Mouse (Mus musculus): ENCODE data around the gene Ano9. TPM values are rescaled to one million over a fixed set of nuclear protein-coding genes. Genes with fewer than 3 reads are reported as not detected.

Gene Ano9
- total RNA-seq, 1 experiment from 2014 or later = not detected

DNA sequence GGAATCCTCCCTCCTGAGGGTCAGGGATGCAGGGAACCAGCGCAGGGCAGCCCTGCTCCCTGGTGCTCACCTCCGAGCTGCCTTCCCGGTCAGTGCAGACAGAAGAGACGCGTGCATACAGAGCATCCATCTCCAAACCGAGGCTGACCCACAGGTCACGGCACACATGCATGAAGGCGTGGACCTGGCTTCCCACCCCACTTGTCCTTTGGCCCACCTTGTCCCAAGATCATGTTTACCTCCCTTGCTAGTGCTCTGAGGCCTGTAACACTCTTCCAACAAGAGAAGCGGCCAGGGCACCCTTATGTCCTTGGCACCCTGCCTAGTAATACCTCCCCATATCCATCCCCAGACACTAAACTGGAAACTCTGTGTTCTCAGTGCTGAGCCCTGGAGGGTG is 1.7 kb downstream of the Ano9 start:
- no peak for ATAC-seq (replicated peaks; ENCODE audit: low read depth, poor library complexity, severe bottlenecking)

DNA sequence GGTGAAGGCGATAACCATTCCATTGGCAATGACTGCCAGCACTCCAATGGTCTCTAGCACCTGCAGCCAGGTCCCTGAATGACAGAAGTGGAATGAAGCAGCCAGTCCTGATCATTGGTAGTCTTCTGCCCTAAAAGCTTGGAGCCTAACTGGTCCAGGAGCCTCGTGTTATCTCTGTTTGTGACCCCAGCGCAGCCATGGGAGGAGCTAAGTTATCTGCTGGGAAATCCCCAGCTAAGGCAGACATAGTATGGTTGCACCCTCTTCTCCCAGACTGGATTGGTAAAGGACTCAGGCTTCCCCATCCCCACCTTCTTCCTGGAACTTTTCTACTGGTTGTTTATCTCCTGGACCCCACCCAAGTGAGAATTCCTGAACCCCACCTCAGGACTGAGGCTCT is 14.4 kb downstream of the Ano9 start:
- no peak for ATAC-seq (replicated peaks; ENCODE audit: low read depth, poor library complexity, severe bottlenecking)

DNA sequence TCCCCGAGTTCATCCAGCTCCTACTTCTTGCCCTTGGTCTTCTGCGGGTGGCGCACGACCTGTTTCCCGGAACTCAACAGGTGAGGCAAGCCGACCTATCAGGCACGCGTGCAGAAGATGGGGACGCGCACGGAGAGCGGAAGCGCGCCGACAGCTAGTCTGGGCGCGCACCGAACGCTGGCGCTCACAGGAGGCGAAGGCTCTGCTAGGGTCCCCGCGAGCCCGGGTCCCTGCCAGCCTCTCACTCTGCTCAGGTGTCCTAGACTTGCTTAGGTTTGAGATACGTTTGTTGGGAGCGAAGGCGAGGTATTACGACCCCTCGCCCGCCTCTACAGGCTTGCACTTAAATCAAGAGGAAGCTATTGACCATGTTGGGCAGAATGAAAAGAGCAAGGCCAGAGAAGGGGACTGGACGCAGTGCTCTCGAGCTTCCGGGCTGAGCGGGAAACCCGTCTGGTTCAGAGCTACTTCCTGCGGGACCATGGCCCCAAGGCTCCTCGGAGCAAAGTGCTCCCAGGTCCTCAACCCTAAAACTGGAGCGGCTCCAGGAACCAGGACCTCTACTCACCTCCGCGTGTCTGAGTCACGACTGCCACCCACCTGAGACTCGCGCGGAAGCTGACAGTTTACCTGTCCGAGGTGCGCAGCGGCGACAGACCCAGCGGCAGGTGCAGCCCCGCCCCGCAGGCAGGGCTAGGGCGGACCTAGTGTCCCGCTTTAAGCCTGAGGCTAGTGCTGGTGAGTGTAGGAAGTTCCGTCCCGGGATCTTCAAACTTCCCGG is 17.5 kb downstream of the Ano9 start, which contains the start of gene Sigirr:
Sigirr (minus strand) TSS at position 662 of the 781 bp plus-strand sequence.
- peak; percentile 39; the same call in 1 of the 2 replicates for ATAC-seq (replicated peaks; ENCODE audit: low read depth, poor library complexity, severe bottlenecking)

DNA sequence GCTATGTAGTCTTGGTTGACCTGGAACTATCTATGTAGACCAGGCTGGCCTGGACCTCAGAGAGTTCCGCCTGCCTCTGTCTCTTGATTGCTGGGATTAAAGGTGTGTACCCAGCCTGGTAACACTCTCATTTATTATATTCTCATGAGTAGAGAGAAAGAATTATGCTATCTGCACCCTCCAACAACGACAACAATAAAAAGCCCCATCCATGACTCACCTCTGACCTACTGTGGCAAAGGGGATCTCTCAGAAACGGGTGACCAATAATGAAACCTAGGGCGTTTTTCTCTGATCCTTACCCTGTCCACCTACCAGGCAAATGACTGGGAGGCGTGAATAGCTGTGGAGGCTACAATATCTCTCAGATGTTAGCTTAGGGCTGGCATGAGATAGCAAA is 20.4 kb downstream of the Ano9 start:
- ATAC-seq (replicated peaks; ENCODE audit: low read depth, poor library complexity, severe bottlenecking) = no peak

DNA sequence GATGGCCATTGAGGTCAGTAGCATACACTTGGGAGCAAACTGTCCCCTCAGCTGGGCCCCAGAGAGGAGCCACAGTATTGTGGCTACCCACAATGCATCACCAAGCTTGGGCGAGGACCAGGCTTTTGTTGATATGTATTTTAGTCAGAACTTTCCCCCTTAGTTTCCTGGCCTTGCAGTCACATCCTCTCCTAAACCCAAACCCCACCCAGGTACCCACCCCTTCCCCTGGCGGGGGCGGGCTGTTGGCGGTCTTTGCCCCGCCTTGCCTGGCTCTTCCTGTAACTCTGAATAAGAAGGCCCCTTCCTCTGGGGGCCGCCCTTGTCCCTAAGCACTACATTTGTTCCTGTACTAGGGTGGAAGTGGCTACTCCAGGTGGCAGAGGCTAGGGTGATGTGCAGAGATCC is 21.0 kb downstream of the Ano9 start:
- peak; percentile 76 for ATAC-seq (replicated peaks; ENCODE audit: low read depth, poor library complexity, severe bottlenecking)

DNA sequence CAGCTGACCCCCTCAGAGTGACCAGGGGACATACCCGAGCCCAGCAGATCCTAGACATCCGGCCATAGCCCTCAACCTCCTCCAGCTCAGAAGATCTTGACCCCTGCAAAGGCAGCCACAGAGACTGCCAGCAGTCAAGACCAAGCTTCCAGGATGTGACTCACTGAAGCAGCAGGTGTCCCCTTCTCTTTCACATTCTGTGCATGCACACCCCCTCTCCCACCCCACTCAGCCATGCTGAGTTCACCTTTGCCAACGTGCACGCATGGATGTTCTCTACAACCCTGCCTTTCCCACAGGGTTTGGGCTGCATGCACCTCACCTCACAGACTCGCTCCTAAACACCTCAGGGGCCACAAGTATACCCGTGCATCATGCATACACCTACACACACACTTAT is 21.6 kb downstream of the Ano9 start:
- ATAC-seq (replicated peaks; ENCODE audit: low read depth, poor library complexity, severe bottlenecking) = no peak

DNA sequence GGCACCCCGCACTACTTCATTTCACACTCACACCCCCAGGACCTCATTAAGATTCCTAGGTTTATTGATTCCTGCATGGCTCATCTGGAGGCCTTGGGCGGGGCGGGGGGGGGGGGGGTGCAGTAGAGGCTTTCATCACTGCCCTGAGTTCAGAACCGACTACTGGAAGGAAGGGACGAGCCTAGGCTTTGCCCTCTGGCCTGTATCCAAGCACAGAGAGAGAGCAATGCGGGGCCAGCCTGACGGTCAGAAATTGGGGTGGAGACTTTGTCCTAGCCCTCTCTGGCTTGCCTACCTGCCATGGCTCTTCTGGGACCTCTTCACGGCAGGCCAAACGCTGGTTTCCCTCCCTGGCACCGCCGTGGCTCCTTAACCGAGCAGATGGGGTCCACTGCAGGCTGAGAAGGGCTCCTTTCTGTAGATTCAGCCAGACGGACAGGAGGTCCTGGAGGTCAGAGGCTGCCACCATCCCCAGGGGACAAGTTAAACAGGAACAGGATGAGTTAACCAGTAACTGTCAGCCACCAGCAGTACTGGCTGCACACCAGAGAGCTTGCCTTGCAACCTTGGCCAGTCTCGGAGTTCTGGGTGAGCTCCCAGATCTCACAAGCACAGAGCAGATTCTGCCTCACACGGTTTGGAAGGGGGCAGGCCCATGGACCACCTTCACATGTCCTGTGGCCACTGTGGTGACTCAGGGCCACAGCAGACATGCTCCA is 23.0 kb downstream of the Ano9 start:
- no peak for ATAC-seq (replicated peaks; ENCODE audit: low read depth, poor library complexity, severe bottlenecking)

DNA sequence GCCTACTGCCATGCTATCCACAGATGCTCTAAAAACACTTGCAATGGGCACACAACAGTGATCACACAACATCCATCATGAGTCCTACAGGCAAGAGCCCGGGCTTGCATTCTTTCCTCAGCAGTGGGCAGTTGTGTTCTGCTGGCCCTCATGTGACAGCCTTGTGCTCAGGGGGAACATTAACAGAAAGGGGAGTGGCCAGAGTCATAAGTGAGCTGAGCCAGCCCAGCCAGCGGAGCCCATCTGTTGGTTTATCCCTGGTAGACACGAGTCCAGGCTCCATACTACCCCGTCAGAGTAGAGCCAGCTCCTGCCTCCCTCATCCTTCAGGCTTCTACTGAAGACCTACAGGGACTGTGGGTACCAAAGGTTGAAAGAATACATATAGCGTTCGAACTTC is 23.7 kb downstream of the Ano9 start:
- ATAC-seq (replicated peaks; ENCODE audit: low read depth, poor library complexity, severe bottlenecking) = no peak

DNA sequence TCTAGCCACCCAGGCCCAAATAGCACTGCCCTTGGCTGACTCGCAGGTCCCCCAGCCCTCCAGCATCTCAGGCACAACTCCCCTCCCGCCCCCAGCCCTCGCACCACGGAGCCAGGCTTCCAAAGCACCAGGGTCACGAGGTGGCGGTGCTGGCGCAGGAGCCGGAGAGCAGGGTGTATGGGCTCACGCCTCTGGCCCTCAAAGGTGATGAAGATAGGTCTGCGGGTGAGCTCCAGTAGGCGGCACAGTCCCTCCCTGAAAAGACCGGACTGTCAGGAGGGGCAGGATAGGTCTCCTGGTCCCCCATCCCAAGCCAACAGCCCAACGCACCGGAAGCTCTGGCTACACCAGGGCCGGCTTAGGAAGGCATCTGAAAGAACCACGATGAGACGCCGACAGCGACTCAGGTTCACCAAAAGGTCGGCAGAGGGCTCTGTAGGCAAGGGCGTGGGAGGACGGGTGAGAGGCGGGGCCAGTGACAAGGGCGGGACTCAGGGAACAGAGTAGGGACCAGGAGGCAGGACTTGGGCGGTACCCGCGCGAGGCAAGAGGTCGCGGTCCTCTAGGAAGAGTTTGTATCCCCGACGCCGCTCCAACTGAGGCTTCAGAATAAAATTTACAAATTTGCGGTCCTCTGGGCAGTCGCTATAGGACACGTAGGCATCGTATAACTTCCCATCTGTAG is 25.4 kb downstream of the Ano9 start:
- ATAC-seq (replicated peaks; ENCODE audit: low read depth, poor library complexity, severe bottlenecking) = peak; percentile 73

DNA sequence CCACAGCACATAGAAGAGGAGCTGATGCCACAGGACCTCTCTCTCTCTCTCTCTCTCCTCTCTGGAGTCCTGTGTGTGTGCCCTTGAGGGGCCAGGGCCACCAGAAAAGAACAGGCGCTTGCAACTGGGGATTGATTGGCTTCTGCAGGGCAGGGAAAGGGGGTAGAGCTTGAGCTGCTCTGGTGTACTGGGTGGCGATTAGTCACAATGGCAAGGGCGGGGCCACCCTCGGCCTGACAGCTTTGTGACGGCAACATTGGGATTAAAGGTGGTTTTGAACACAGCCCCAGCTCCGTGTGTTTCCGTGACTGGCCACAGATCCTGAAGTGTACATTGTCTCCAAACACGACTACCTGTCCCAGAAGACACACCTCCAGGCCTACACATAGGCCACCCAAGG is 27.4 kb downstream of the Ano9 start:
- ATAC-seq (replicated peaks; ENCODE audit: low read depth, poor library complexity, severe bottlenecking) = no peak

DNA sequence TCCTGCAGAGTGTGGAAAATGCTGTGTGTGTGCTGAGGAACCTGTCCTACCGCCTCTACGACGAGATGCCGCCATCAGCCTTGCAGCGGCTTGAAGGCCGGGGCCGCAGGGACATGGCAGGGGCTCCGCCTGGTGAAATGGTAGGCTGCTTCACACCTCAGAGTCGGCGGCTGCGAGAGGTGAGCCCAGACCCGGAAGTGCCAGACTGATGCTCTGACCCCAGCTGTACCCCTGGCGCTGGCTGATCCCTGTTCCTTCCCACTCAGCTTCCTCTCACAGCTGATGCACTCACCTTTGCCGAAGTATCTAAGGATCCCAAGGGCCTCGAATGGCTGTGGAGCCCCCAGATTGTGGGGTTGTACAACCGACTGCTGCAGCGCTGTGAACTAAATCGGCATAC is 29.1 kb downstream of the Ano9 start:
- ATAC-seq (replicated peaks; ENCODE audit: low read depth, poor library complexity, severe bottlenecking) = peak; percentile 40

DNA sequence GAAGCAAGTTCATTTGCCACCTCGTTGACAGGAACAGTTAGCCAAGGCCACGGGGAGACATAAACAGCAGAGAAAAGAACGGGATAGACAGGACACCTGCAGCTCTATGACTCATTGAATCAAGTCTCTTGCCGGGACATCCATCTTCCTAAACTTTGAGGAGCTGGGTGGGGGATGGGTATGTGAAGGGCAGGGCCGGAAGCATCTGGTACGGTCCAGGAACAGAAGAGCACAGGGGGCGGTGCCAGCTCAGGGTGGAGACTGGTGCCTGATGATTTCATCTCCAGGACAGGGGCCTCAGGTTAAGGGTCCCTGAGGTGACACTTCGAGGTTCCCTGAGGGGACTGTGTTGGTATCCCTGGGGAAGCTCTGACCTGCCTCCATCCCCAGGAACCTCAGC is 29.7 kb downstream of the Ano9 start:
- ATAC-seq (replicated peaks; ENCODE audit: low read depth, poor library complexity, severe bottlenecking) = peak; percentile 55

DNA sequence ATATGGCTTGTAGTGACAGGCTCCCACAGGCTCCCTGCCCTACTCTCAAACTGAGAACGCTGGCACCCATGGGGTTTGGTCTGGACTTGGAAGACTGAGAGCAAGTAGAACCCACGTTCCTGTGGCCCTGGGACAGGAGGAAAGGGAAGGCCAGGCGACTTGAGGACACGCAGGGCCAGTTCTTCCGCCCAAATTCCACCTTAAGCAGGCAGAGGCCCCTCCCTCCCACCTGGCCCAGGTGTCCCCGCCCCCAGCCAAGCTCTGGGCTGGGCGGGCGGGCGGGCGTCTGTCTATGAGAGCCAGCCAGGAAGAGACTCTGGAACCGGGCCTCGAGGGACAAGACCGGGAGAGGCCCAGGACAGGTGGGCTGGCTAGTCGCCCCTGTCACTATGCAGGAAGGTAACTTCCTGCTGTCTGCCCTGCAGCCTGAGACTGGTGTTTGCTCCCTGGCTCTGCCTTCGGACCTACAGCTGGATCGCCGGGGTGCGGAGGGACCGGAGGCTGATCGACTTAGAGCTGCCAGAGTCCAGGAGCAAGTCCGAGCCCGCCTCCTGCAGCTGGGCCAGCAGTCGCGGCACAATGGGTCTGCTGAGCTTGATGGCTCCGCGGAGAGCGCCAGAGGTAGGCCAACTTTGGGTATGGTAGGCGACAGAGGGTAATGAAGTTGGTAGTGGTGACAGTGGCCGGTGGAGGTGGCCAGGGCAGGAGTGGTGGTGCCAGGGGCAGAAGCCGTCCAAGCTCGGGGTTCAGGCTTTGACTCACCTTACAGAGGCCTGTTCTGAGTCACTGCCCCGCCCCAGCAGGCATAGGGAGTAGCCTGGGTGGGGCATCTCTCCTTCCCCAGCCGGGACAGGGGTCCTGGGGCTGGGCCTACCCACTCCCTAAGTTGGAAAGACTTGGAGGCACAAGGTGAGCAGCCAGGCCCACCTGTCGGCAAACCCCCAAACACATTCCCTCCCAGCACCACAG is 37.8 kb downstream of the Ano9 start:
- no peak for ATAC-seq (replicated peaks; ENCODE audit: low read depth, poor library complexity, severe bottlenecking)

DNA sequence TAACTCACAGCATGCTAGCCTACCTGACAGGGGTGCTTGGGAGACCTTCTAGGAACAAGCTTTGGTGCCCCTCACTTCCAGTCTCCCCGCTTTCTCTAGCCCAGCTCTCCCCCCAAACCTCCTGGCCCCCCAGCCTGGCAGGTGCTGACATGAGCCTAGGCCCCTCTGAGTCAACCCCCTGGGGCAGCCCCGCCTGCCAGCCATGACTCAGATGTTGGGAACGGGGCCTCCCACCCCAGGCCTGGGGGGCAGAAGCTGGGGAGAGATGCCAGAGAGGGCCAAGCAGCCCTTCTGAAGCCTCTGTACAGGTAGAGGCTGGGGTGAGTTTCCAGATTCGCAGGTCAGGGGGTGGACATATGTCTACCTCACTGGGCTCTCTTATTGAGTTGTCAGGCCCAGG is 38.7 kb downstream of the Ano9 start:
- ATAC-seq (replicated peaks; ENCODE audit: low read depth, poor library complexity, severe bottlenecking) = no peak

DNA sequence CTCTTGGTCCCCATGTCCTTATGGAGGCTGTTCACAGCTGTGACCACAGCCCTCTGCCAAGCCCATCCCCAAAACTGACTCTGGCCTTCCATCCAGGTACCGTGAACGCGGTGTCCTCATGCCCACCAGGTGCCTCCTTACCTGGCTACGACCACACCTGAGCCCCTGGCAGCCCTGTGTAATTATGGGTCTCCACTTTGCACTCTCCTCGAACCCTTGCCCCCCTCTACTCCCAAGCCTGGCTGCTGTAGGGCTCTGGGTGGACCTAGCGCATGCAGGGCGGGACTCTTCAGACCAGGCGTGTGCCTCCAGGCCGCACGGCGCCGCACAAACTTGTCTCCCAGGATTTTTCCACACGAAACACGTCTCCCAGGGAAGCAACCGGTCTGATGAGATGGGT is 39.8 kb downstream of the Ano9 start, which contains the start of gene Pkp3:
Pkp3 (plus strand) TSS at position 378 of the 400 bp plus-strand sequence.
- no peak for ATAC-seq (replicated peaks; ENCODE audit: low read depth, poor library complexity, severe bottlenecking)

DNA sequence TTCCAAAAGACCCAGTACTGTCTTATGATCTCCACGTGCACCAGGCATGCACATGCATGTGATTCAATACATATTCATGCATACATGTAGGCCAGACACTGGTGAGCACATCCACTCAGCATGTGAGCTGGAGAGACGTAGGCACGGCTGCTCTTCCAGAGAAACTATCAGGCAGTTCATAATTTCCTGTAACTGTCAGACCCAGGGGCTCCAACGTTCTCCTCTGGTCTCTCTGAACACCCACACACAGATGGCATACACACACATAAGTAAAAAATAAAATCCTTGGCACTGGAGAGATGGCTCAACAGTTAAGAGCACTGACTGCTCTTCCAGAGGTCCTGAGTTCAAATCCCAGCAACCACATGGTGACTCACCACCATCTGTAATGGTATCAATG is 43.8 kb downstream of the Ano9 start:
- no peak for ATAC-seq (replicated peaks; ENCODE audit: low read depth, poor library complexity, severe bottlenecking)

DNA sequence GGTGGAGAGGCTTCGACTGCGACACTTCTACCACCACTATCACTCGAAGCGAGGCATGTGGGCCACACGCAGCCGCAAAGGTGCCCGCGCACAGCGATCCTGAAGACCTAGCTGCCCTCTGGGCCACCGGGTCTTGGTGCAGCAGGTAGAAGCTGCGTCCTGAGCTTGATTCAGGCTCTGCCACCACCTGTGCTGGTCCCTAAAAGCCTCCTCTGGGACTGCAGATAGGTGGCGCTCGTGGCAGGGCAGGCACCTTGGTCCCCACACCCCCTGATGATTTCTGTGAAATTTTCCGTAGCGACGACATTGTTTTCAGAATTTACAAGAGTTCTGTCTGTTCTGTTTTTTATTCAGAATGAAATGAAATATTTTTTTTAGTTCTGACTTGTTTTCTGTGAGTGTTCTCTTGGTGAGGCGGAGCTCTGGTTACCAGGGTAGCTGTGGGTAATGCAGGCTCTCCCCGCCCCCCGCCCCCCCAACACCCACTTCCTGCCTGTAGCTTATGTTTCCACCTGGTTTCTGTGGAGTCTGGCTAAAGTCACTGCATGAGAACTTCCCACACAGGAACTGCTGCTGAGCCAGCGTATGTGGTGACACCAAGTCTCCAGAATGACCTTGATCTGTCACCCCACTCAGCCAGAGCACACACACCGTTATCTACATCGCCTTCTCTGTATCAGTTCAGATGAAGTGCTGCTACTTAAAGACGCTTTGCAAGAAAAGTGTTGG is 45.4 kb downstream of the Ano9 start:
- peak; percentile 53 for ATAC-seq (replicated peaks; ENCODE audit: low read depth, poor library complexity, severe bottlenecking)

DNA sequence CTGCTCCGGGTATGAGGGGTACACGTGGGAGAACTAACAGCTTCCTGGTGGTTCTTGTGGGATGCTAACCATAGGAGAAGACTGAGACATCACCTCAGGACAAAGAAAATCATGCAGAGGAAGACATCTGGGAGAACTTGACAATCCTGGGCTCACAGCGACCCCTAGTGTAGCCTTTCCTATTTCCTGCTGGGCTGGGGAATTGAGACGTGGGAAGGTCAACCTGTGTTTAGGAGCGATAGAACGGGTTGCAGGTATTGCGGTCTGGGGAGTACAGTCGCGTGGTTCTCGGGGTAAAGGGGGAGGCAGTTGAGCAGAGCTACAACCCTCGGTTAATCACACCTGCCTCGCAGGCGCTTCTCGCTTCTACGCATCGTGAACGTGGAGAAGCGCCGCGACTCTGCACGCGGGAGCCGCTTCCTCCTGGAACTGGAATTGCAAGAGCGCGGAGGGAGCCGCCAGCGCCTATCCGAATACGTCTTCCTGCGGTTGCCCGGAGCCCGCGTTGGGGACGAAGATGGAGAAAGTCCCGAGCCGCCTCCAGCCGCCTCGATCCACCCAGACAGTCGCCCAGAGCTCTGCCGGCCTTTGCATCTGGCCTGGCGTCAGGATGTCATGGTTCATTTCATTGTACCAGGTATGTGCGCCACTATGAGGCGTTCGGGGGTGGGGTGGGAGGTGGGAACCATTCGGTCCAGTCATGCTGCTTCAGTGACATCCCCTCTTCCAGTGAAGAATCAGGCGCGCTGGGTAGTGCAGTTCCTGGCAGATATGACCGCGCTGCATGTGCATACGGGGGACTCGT is 47.3 kb downstream of the Ano9 start:
- peak; percentile 64 for ATAC-seq (replicated peaks; ENCODE audit: low read depth, poor library complexity, severe bottlenecking)
